Mouse (Mus musculus) thymus, adult 2 months (tissue): ENCODE measurements at regions not wholly inside any gene's neighbourhood (a gene's known extent, or its start where the extent isn't known, plus 50 kb on each side); places are given as distances from the start of the nearest gene placed in this dataset.

Source experiments
- DNase-seq: peaks from one replicate; pipeline ENCODE4 v3.0.0; 2021
- H3K27ac ChIP-seq: fragments of 200-500 bp; 2 replicates; pipeline ENCODE4 v1.5.1; 2012; ENCODE audit warnings: low read length, control low read depth; ENCODE audit not compliant: control insufficient read depth, insufficient read depth
- H3K27me3 ChIP-seq: fragments of 200-500 bp; 2 replicates; pipeline ENCODE4 v1.6.1; 2012; ENCODE audit warnings: mild to moderate bottlenecking, low read length, moderate library complexity, mixed read lengths; ENCODE audit not compliant: control insufficient read depth, insufficient read depth
- H3K36me3 ChIP-seq: fragments of 200-500 bp; 2 replicates; pipeline ENCODE4 v1.6.1; 2012; ENCODE audit warnings: mild to moderate bottlenecking, low read length, moderate library complexity; ENCODE audit not compliant: control insufficient read depth, insufficient read depth
- H3K4me1 ChIP-seq: fragments of 200-500 bp; replicated peaks from 2 replicates; pipeline ENCODE4 v1.6.1; 2012; ENCODE audit warnings: low read length; ENCODE audit not compliant: control insufficient read depth, insufficient read depth
- H3K4me3 ChIP-seq: fragments of 200-500 bp; 2 replicates; pipeline ENCODE4 v1.5.1; 2012; ENCODE audit warnings: mild to moderate bottlenecking, low read length, control low read depth, moderate library complexity; ENCODE audit not compliant: control insufficient read depth, insufficient read depth
- CTCF ChIP-seq: fragments of 200-500 bp; IDR thresholded peaks from 2 replicates; pipeline ENCODE4 v1.5.1; 2012; ENCODE audit warnings: mild to moderate bottlenecking, control low read depth, low read length, moderate library complexity, borderline replicate concordance; ENCODE audit not compliant: control insufficient read depth, poor library complexity, insufficient read depth; ENCODE audit errors: extremely low read depth
- POLR2A ChIP-seq: fragments of 200-500 bp; IDR thresholded peaks from 2 replicates; pipeline ENCODE4 v1.6.1; 2012; ENCODE audit warnings: mild to moderate bottlenecking, low read length, control low read depth, moderate library complexity; ENCODE audit not compliant: control insufficient read depth, poor library complexity, insufficient read depth; ENCODE audit errors: extremely low read depth
- WGBS: fragments of 180-500 bp; shearing (Covaris S2); methylation state at CpG from one replicate; pipeline ENCODE4 v1.1.7; 2018; 5-methylcytosine and 5-hydroxymethylcytosine counted together

GRCm38 (mm10) chr8:34455376-34455775, 343.8 kb upstream of the Gm10131 start:
- peak; percentile 2 for DNase-seq
- 88% methylated on average over 14 of the region's 14 CpGs for WGBS
- TF ChIP-seq POLR2A (no peak), CTCF (no peak)
- H3K36me3 ChIP-seq = no peaks in the 10 kb centered on the region
- H3K4me1 ChIP-seq = no peaks in the 10 kb centered on the region; the same call in 1 of the 2 replicates
- H3K27me3 ChIP-seq = no peaks in the 10 kb centered on the region
- no peak overlapping the region for H3K4me3 ChIP-seq
- no peak overlapping the region for H3K27ac ChIP-seq

- H3K27ac ChIP-seq = no peak overlapping the region
- no peaks in the 10 kb centered on the region for H3K36me3 ChIP-seq
- H3K4me1 ChIP-seq = no peaks in the 10 kb centered on the region
- no peak for DNase-seq
- 97% methylated on average over 6 of the region's 6 CpGs for WGBS
- no peak overlapping the region for H3K4me3 ChIP-seq
- no peaks in the 10 kb centered on the region for H3K27me3 ChIP-seq
- TF ChIP-seq POLR2A (no peak), CTCF (no peak)
Observed at GRCm38 (mm10) chr8:34452811-34453210, 341.3 kb upstream of the Gm10131 start.

DNA sequence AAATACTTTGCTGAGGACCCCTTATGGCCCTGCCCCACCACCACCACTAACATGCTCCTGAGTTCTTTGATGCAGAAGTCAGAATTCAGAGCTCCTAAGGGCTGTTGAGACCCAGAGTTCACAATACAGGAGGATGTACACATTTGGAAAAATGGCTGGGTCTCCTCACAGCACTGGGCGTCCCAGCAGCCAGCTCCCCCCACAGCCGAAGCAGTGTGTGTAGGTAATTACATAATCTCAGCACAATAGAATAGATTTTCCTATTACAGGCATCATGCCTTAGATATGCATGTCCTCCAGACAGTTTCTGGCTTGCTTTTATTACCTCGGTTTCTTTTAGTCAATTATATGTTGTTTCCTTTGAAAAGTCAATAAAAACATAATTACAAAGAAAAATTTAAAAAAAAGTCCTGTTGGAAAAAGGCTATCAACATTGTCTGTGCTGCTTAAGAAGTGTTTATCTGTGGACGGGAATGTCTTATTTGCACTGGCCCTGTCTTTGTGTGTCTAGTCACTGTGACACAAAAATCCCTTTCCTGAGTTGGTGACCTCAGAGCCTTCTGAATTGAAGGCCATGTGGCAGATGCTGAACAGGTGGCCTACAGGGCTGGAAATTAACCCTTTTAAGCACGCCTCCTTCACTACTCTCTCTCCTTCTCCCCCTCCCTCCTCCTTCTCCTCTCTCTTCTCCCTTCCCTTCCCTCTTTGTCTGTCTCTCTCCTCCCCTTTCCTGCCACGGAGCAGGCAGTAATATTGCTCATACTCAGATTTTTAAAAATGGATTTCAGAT, 339.9 kb upstream of the Gm10131 start:
- Histone ChIP-seq H3K27ac (no peak overlapping the region), H3K4me1 (no peaks in the 10 kb centered on the region), H3K27me3 (no peaks in the 10 kb centered on the region), H3K4me3 (no peak overlapping the region), H3K36me3 (no peaks in the 10 kb centered on the region)
- 77% methylated on average over 6 of the region's 6 CpGs for WGBS
- no peak for DNase-seq
- TF ChIP-seq POLR2A = no peak
- no peak for TF ChIP-seq CTCF

- Histone ChIP-seq H3K4me1 (no peaks in the 10 kb centered on the region), H3K27ac (no peak overlapping the region), H3K4me3 (no peak overlapping the region), H3K27me3 (no peaks in the 10 kb centered on the region), H3K36me3 (no peaks in the 10 kb centered on the region)
- WGBS = 84% methylated on average over 11 of the region's 11 CpGs
- TF ChIP-seq POLR2A = no peak
- TF ChIP-seq CTCF = no peak
- no peak for DNase-seq
Observed at GRCm38 (mm10) chr8:34449391-34450044, 338.0 kb upstream of the Gm10131 start.

DNA sequence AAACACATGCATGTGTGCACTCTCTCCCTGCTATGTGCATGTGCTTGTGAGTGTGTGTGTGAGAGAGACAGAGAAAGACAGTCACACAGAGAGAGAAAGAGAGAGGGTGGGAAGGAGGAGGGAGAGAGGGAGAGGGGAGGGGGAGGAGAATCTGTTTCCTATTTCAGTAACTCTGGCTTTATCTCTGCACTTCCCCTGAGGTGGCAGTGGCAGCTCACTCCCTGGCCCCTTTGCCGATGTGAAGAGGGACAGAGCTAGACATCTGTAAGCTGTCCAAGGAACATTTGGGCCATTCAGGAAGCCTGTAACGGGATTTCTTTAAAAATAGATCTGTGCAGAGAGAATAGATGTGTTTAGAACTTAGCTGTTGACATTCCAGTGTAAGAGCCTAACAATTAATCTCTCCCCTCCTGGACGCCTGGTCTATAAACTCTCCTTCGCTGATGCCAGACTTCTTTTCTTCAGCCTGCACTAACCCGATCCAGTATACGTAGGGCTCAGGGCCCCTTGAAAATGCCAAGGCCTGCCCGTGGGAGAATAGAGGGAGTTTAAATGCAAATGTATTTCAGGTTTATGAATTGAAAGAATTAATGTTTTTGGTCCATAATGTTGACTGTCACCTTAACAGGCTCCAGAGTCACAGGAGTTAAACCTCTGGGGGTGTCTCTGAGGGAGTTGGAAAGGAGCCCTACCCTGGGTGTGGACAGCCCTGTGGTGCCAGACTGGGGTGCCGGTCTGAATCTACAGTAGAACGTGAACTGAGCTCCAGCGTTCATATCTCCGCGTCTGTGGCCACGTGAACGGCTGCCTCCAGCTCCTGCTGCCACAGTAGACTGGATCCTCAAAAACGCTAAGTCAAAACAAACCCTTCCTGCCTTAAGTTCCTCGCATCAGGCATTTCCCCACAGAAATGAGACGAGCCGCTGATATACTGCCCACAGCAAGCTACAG, 336.6 kb upstream of the Gm10131 start:
- 51% methylated on average over 18 of the region's 18 CpGs for WGBS
- no peaks in the 10 kb centered on the region for H3K27me3 ChIP-seq
- no peaks in the 10 kb centered on the region for H3K36me3 ChIP-seq
- H3K4me3 ChIP-seq = no peak overlapping the region
- TF ChIP-seq CTCF (no peak), POLR2A (no peak)
- no peak overlapping the region for H3K27ac ChIP-seq
- H3K4me1 ChIP-seq = no peaks in the 10 kb centered on the region
- no peak for DNase-seq

DNA sequence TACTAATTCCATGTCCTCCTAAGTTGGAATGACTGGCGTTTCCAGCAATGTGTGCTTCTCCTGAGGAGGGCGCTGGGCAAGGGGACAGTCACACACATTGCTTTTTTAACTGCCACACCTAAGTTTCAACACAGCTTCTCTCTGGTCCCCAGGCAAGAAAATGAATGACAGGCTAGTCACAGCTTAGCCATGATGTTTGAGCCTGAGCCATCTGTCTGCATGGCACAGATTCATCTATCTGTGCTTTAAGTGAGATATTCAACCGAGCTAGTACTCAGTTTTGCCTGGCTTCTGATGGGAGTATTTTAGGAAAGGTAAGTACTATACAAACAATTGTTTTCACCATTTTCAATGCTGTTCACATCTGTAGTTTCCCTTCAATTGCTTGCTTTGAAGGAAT, 331.2 kb upstream of the Gm10131 start:
- H3K36me3 ChIP-seq = no peaks in the 10 kb centered on the region
- DNase-seq = no peak
- H3K27me3 ChIP-seq = no peaks in the 10 kb centered on the region
- no peak overlapping the region for H3K27ac ChIP-seq
- no peaks in the 10 kb centered on the region for H3K4me1 ChIP-seq
- WGBS = 92% methylated on average over 3 of the region's 3 CpGs
- no peak for TF ChIP-seq CTCF
- TF ChIP-seq POLR2A = no peak
- H3K4me3 ChIP-seq = no peak overlapping the region
